Mouse (Mus musculus) ES-Bruce4 (cell line): ENCODE results near the gene Cntfr.

Experiments
- CTCF ChIP-seq: IDR thresholded peaks from one replicate; pipeline ENCODE4 v1.8.1; 2011; ENCODE audit warnings: low read depth, low read length
- EP300 ChIP-seq: IDR thresholded peaks from 2 replicates; pipeline ENCODE4 v1.6.1; 2011; ENCODE audit warnings: low read depth, low read length; ENCODE audit not compliant: insufficient read depth
- POLR2A ChIP-seq: IDR thresholded peaks from one replicate; pipeline ENCODE4 v1.8.1; 2011; ENCODE audit warnings: low read length; ENCODE audit not compliant: insufficient read depth

DNA sequence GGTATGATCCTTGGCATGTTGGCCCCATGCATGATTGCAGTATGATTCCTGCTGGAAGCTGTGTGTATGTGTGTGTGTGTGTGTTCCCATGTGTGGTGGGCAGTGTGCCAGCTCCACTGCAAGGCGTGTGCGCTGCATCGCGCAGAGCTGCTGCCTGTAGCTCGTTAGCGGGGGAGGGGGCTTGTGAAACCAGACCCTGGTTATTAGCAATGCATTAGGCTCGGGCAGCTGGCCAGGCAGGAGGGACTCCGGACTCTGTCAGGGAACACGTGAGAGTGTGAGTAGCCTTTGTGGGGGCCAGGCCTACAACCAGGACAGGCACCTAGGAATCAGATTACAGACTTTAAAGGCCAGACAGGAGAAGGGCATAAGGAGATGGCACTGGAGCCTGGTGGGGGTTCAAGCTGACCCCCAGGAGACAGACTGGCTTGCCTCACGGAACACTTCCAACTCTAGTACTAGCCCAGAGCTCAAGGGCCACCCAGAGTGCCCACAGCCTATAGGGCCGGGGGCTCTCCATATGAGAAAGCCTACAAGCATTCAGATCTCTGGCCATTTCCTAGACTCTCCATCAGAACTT, 35.9 kb downstream of the Cntfr start:
- TF ChIP-seq CTCF: no peak
- TF ChIP-seq POLR2A: no peak
- TF ChIP-seq EP300: no peak
